Comparison of ENCODE assay signal across 8 mouse cellular contexts in genomic region chr4:107254414-107254813, GRCm38 (mm10). TPM values are rescaled to one million over a fixed set of nuclear protein-coding genes. Genes with fewer than 3 reads are reported as not detected.
DNase-seq lines count a peak whose midpoint lies in the region; ATAC-seq and TF ChIP-seq lines count a peak whose summit lies in the region.

No protein-coding gene starts in this region.

- H3K36me3 ChIP-seq in heart, embryonic 10.5 days, result no peaks in the 10 kb centered on the region
- H3K36me3 ChIP-seq in G1E (replicated peaks), result peaks cover 1% of the 10 kb centered on the region
- no peaks in the 10 kb centered on the region for H3K36me3 ChIP-seq in heart, embryonic 16.5 days (ENCODE audit: control insufficient read depth, insufficient read depth)
- H3K36me3 ChIP-seq in midbrain, embryonic 11.5 days (ENCODE audit: control insufficient read depth, insufficient read depth, low read length), result no peaks in the 10 kb centered on the region

- peak overlapping the region; percentile 94 for H3K4me3 ChIP-seq in heart, embryonic 10.5 days
- peak overlapping the region; percentile 85 for H3K4me3 ChIP-seq in G1E (ENCODE audit: low read depth, low read length)
- H3K4me3 ChIP-seq in heart, embryonic 16.5 days (ENCODE audit: low read length), result peak overlapping the region; percentile 92
- H3K4me3 ChIP-seq in midbrain, embryonic 11.5 days (ENCODE audit: low read depth, low read length), result peak overlapping the region; percentile 73

- peak overlapping the region; percentile 92 for H3K9ac ChIP-seq in heart, embryonic 16.5 days (ENCODE audit: low read length)
- peak overlapping the region; percentile 81 for H3K9ac ChIP-seq in midbrain, embryonic 11.5 days (ENCODE audit: low read length)

- no peaks in the 10 kb centered on the region for H3K9me3 ChIP-seq in heart, embryonic 10.5 days
- H3K9me3 ChIP-seq in G1E (replicated peaks), result no peaks in the 10 kb centered on the region
- H3K9me3 ChIP-seq in heart, embryonic 16.5 days (replicated peaks; ENCODE audit: control insufficient read depth, low read length), result no peaks in the 10 kb centered on the region
- H3K9me3 ChIP-seq in midbrain, embryonic 11.5 days (ENCODE audit: control insufficient read depth, low read length), result no peaks in the 10 kb centered on the region

- 33% methylated on average over 3 of the region's 3 CpGs for WGBS in heart, embryonic 10.5 days
- WGBS in heart, embryonic 16.5 days, result 31% methylated on average over 3 of the region's 3 CpGs
- WGBS in midbrain, embryonic 11.5 days, result 17% methylated on average over 3 of the region's 3 CpGs

- TF ChIP-seq CTCF in G1E (IDR thresholded peaks at IDR 0.05; ENCODE audit: low read depth, low read length), result no peak

- ATAC-seq in G1E (ENCODE audit: extremely low read depth, insufficient number of reproducible peaks, low FRiP score, poor library complexity, severe bottlenecking), result no peak
- ATAC-seq in heart, embryonic 16.5 days (replicated peaks; ENCODE audit: extremely low read depth, insufficient read depth, low FRiP score), result no peak
- no peak for ATAC-seq in midbrain, embryonic 11.5 days (ENCODE audit: low FRiP score)
- ATAC-seq in frontal cortex, adult (ENCODE audit: low TSS enrichment), result no peak

- peak overlapping the region; percentile 80 for H3K4me2 ChIP-seq in heart, embryonic 16.5 days (ENCODE audit: low read depth, low read length)
- peak overlapping the region; percentile 63 for H3K4me2 ChIP-seq in midbrain, embryonic 11.5 days

- H3K27ac ChIP-seq in heart, embryonic 10.5 days, result peak overlapping the region; percentile 97
- H3K27ac ChIP-seq in heart, embryonic 16.5 days (ENCODE audit: low read length), result peak overlapping the region; percentile 81
- no peak overlapping the region for H3K27ac ChIP-seq in midbrain, embryonic 11.5 days (ENCODE audit: low read depth, low read length)

- peaks cover 39% of the 10 kb centered on the region for H3K4me1 ChIP-seq in heart, embryonic 10.5 days
- peaks cover 42% of the 10 kb centered on the region for H3K4me1 ChIP-seq in G1E (ENCODE audit: insufficient read depth, low read depth, low read length)
- H3K4me1 ChIP-seq in heart, embryonic 16.5 days (ENCODE audit: control insufficient read depth, insufficient read depth, low read length), result peaks cover 25% of the 10 kb centered on the region
- H3K4me1 ChIP-seq in midbrain, embryonic 11.5 days (ENCODE audit: control insufficient read depth, insufficient read depth, low read length), result 0 out of 2 replicates have a peak, but pooled peaks cover 2% of the 10 kb centered on the region

- H3K27me3 ChIP-seq in heart, embryonic 10.5 days (ENCODE audit: insufficient read depth, poor library complexity, severe bottlenecking), result no peaks in the 10 kb centered on the region
- H3K27me3 ChIP-seq in G1E (ENCODE audit: insufficient read depth, low read length), result no peaks in the 10 kb centered on the region
- no peaks in the 10 kb centered on the region for H3K27me3 ChIP-seq in heart, embryonic 16.5 days (ENCODE audit: control insufficient read depth, insufficient read depth, low read length)
- H3K27me3 ChIP-seq in midbrain, embryonic 11.5 days (ENCODE audit: control insufficient read depth, insufficient read depth, low read length), result no peaks in the 10 kb centered on the region

- DNase-seq in heart, embryonic 10.5 days (ENCODE audit: low spot score), result no peak
- DNase-seq in heart, adult 18-20 months, result no peak
- no peak for DNase-seq in G1E (ENCODE audit: low spot score)
- DNase-seq in midbrain, embryonic 11.5 days (ENCODE audit: low spot score, missing footprints), result peak; percentile 90
- DNase-seq in right cerebral cortex, postnatal 36 days (ENCODE audit: low spot score in 2 of 2), result no peak
- DNase-seq in kidney, adult 8-10 months, result no peak

RNA-seq across cellular contexts. Expression of gene Hspb11, which starts 1.0 kb away (rescaled TPM):
- 39.4 and 43.4 TPM in 2 replicates for polyA plus RNA-seq in heart, embryonic 10.5 days (2016; fragmentation: Nextera tagmentation; extraction: Ambion mirVana)
- 10 to 100 TPM in 1 of 2 experiments, 1 to 10 TPM in 1; 9.8 to 13.6 TPM for total RNA-seq in heart, adult 18-20 months (2021)
- total RNA-seq in G1E (2014; fragmentation: Nextera tagmentation) (37.5 and 44.7 TPM in 2 replicates), G1E (2017) (31.0 and 33.8 TPM in 2 replicates)
- polyA plus RNA-seq in G1E (2012), result 8.9 and 9.1 TPM in 2 replicates
- polyA plus RNA-seq in heart, embryonic 16.5 days (2015; fragmentation: Nextera tagmentation; extraction: Ambion mirVana), result 29.1 and 34.0 TPM in 2 replicates
- polyA plus RNA-seq in midbrain, embryonic 11.5 days (2014; fragmentation: Nextera tagmentation; extraction: Ambion mirVana), result 27.2 and 30.2 TPM in 2 replicates

RNA-seq across cellular contexts. Expression of gene Lrrc42, which starts 1.1 kb away (rescaled TPM):
- polyA plus RNA-seq in heart, embryonic 10.5 days (2016; fragmentation: Nextera tagmentation; extraction: Ambion mirVana), result 81.7 and 86.6 TPM in 2 replicates
- 10 to 100 TPM in 1 of 2 experiments, 1 to 10 TPM in 1; 10.0 to 10.2 TPM for total RNA-seq in heart, adult 18-20 months (2021)
- total RNA-seq in G1E (2014; fragmentation: Nextera tagmentation) (20.7 and 23.9 TPM in 2 replicates), G1E (2017) (13.1 and 15.0 TPM in 2 replicates)
- polyA plus RNA-seq in G1E (2012), result 13.9 and 15.7 TPM in 2 replicates
- 40.5 and 48.3 TPM in 2 replicates for polyA plus RNA-seq in heart, embryonic 16.5 days (2015; fragmentation: Nextera tagmentation; extraction: Ambion mirVana)
- 69.8 and 70.0 TPM in 2 replicates for polyA plus RNA-seq in midbrain, embryonic 11.5 days (2014; fragmentation: Nextera tagmentation; extraction: Ambion mirVana)

RNA-seq across cellular contexts. Expression of gene Ldlrad1, which starts 45.4 kb away (rescaled TPM):
- polyA plus RNA-seq in heart, embryonic 10.5 days (2016; fragmentation: Nextera tagmentation; extraction: Ambion mirVana), result not detected in 2 replicates
- under 1 TPM in 1 of 2 experiments, not detected in 1; 0.44 TPM for total RNA-seq in heart, adult 18-20 months (2021)
- total RNA-seq in G1E (2014; fragmentation: Nextera tagmentation) (0.75 TPM in 1 of 2 replicates, not detected in the other), G1E (2017) (not detected in 2 replicates)
- polyA plus RNA-seq in G1E (2012), result not detected in 2 replicates
- polyA plus RNA-seq in heart, embryonic 16.5 days (2015; fragmentation: Nextera tagmentation; extraction: Ambion mirVana), result not detected in 2 replicates
- polyA plus RNA-seq in midbrain, embryonic 11.5 days (2014; fragmentation: Nextera tagmentation; extraction: Ambion mirVana), result not detected in 2 replicates

RNA-seq across cellular contexts. Expression of gene Dio1, which starts 52.6 kb away (rescaled TPM):
- polyA plus RNA-seq in heart, embryonic 10.5 days (2016; fragmentation: Nextera tagmentation; extraction: Ambion mirVana), result not detected in 2 replicates
- not detected for total RNA-seq in heart, adult 18-20 months (2021)
- total RNA-seq in G1E (2014; fragmentation: Nextera tagmentation), result not detected in 2 replicates
- not detected in 2 replicates for total RNA-seq in G1E (2017)
- not detected in 2 replicates for polyA plus RNA-seq in G1E (2012)
- 0.35 and 0.91 TPM in 2 replicates for polyA plus RNA-seq in heart, embryonic 16.5 days (2015; fragmentation: Nextera tagmentation; extraction: Ambion mirVana)
- polyA plus RNA-seq in midbrain, embryonic 11.5 days (2014; fragmentation: Nextera tagmentation; extraction: Ambion mirVana), result not detected in 2 replicates

RNA-seq across cellular contexts. Expression of gene Yipf1, which starts 59.7 kb away (rescaled TPM):
- 43.3 and 45.4 TPM in 2 replicates for polyA plus RNA-seq in heart, embryonic 10.5 days (2016; fragmentation: Nextera tagmentation; extraction: Ambion mirVana)
- total RNA-seq in heart, adult 18-20 months (2021), result 10 to 100 TPM; 17.3 to 18.6 TPM
- total RNA-seq in G1E (2014; fragmentation: Nextera tagmentation), result 26.8 and 27.5 TPM in 2 replicates
- total RNA-seq in G1E (2017), result 35.8 and 45.5 TPM in 2 replicates
- polyA plus RNA-seq in G1E (2012), result 8.8 and 13.4 TPM in 2 replicates
- 45.1 and 45.6 TPM in 2 replicates for polyA plus RNA-seq in heart, embryonic 16.5 days (2015; fragmentation: Nextera tagmentation; extraction: Ambion mirVana)
- polyA plus RNA-seq in midbrain, embryonic 11.5 days (2014; fragmentation: Nextera tagmentation; extraction: Ambion mirVana), result 36.0 and 40.2 TPM in 2 replicates
